Mouse (Mus musculus) kidney, embryonic 16.5 days (tissue): Measurements from ENCODE around the gene Orai1. TPM values are rescaled to one million over a fixed set of nuclear protein-coding genes. Genes with fewer than 3 reads are reported as not detected.
"Not testable (repeated sequence)": the region's sequence is repeated elsewhere in the genome, so short reads cannot be mapped to it uniquely, and the experiment has no call there.

Experiments used
- ATAC-seq: fragments of 200-750 bp; cut with Nextera tagmentation; 2 replicates; pipeline ENCODE4 v1.8.0; 2017; ENCODE audit warnings: moderate TSS enrichment; ENCODE audit not compliant: low FRiP score, low TSS enrichment
- H3K27ac ChIP-seq: fragments of 300-500 bp; sonication (generic); 2 replicates; pipeline ENCODE4 v1.5.1; 2014; ENCODE audit warnings: low read length
- H3K27me3 ChIP-seq: fragments of 300-500 bp; sonication (generic); 2 replicates; pipeline ENCODE4 v1.6.1; 2014; ENCODE audit warnings: low read length, control low read depth, mixed read lengths; ENCODE audit not compliant: insufficient read depth
- H3K36me3 ChIP-seq: fragments of 300-500 bp; sonication (generic); 2 replicates; pipeline ENCODE4 v1.6.1; 2014; ENCODE audit warnings: low read length, control low read depth, mixed read lengths; ENCODE audit not compliant: insufficient read depth
- H3K4me1 ChIP-seq: fragments of 300-500 bp; sonication (generic); 2 replicates; pipeline ENCODE4 v1.6.1; 2014; ENCODE audit warnings: low read length, control low read depth, mixed read lengths; ENCODE audit not compliant: insufficient read depth
- H3K4me2 ChIP-seq: fragments of 300-500 bp; sonication (generic); replicated peaks from 2 replicates; pipeline ENCODE4 v1.6.1; 2014; ENCODE audit warnings: low read depth, low read length
- H3K4me3 ChIP-seq: fragments of 300-500 bp; sonication (generic); 2 replicates; pipeline ENCODE4 v1.5.1; 2014; ENCODE audit warnings: mild to moderate bottlenecking, low read length
- H3K9ac ChIP-seq: fragments of 300-500 bp; sonication (generic); replicated peaks from 2 replicates; pipeline ENCODE4 v1.6.1; 2014; ENCODE audit warnings: low read length
- H3K9me3 ChIP-seq: fragments of 300-500 bp; sonication (generic); 2 replicates; pipeline ENCODE4 v1.6.1; 2016; ENCODE audit warnings: low read length, control low read depth
- WGBS: fragments of 180-500 bp; shearing (Covaris S2); extraction: QIAGEN DNeasy Blood & Tissue Kit; methylation state at CpG from one replicate; pipeline ENCODE4 v1.1.7; 2014; 5-methylcytosine and 5-hydroxymethylcytosine counted together
- polyA plus RNA-seq: library from polyadenylated mRNA; unstranded; fragments of >200 nt; fragmentation: Nextera tagmentation; extraction: Ambion mirVana; gene quantifications from 2 replicates; pipeline ENCODE4 v1.2.1, GENCODE M21; 2015

Gene Orai1
- polyA plus RNA-seq, 1 experiment from 2014 or later: 17.5 TPM

GRCm38 (mm10) chr5:123059757-123060520 is 45.1 kb downstream of the Orai1 start:
- H3K4me2 ChIP-seq: no peak overlapping the region

GRCm38 (mm10) chr5:123060706-123061401 is 46.0 kb downstream of the Orai1 start:
- Histone ChIP-seq H3K4me1 (peaks cover 13% of the 10 kb centered on the region), H3K4me3 (no peak overlapping the region), H3K4me2 (no peak overlapping the region), H3K27ac (no peak overlapping the region), H3K9ac (no peak overlapping the region), H3K27me3 (no peaks in the 10 kb centered on the region), H3K36me3 (no peaks in the 10 kb centered on the region), H3K9me3 (no peaks in the 10 kb centered on the region)
- ATAC-seq: no peak
- 54% methylated on average over 9 of the region's 9 CpGs for WGBS

More at GRCm38 (mm10) chr5:123059757-123060520, 45.1 kb downstream of the Orai1 start:
- Histone ChIP-seq H3K36me3 (no peaks in the 10 kb centered on the region), H3K9ac (0 out of 2 replicates have a peak overlapping the region, but pooled peaks have one; percentile 14), H3K27ac (0 out of 2 replicates have a peak overlapping the region, but pooled peaks have one; percentile 9), H3K27me3 (no peaks in the 10 kb centered on the region), H3K4me3 (no peak overlapping the region), H3K4me1 (peaks cover 13% of the 10 kb centered on the region), H3K9me3 (no peaks in the 10 kb centered on the region)
- ATAC-seq: no peak
- WGBS: 17% methylated on average over 14 of the region's 14 CpGs

- not testable (repeated sequence) for H3K27me3 ChIP-seq, H3K4me2 ChIP-seq, H3K9ac ChIP-seq, ATAC-seq, H3K36me3 ChIP-seq, H3K9me3 ChIP-seq, H3K4me3 ChIP-seq, H3K27ac ChIP-seq
- peaks cover 13% of the 10 kb centered on the region for H3K4me1 ChIP-seq
- 86% methylated on average over 6 of the region's 6 CpGs for WGBS
Measured at GRCm38 (mm10) chr5:123061402-123061749, 46.5 kb downstream of the Orai1 start.

- Histone ChIP-seq H3K4me2 (no peak overlapping the region), H3K27ac (no peak overlapping the region), H3K4me3 (no peak overlapping the region), H3K36me3 (no peaks in the 10 kb centered on the region), H3K9me3 (no peaks in the 10 kb centered on the region), H3K9ac (no peak overlapping the region), H3K4me1 (peaks cover 13% of the 10 kb centered on the region), H3K27me3 (no peaks in the 10 kb centered on the region)
- WGBS: 86% methylated on average over 3 of the region's 3 CpGs
- no peak for ATAC-seq
Measured at GRCm38 (mm10) chr5:123063141-123063540, 48.3 kb downstream of the Orai1 start.

- Histone ChIP-seq H3K9ac (no peak overlapping the region), H3K27ac (no peak overlapping the region), H3K4me1 (peaks cover 10% of the 10 kb centered on the region; the same call in 1 of the 2 replicates), H3K27me3 (no peaks in the 10 kb centered on the region), H3K36me3 (no peaks in the 10 kb centered on the region), H3K4me2 (no peak overlapping the region), H3K4me3 (no peak overlapping the region), H3K9me3 (no peaks in the 10 kb centered on the region)
- ATAC-seq: no peak
- WGBS: 26% methylated on average over 6 of the region's 6 CpGs
Measured at GRCm38 (mm10) chr5:123064207-123064606, 49.3 kb downstream of the Orai1 start.

GRCm38 (mm10) chr5:123067395-123067995 is 52.6 kb downstream of the Orai1 start:
- H3K4me2 ChIP-seq: 0 out of 2 replicates have a peak overlapping the region, but pooled peaks have one; percentile 5
- peak; percentile 71 for ATAC-seq

GRCm38 (mm10) chr5:123068115-123068514 is 53.2 kb downstream of the Orai1 start, which contains the start of gene Tmem120b:
Tmem120b (plus strand) TSS chr5:123068415.
- no peaks in the 10 kb centered on the region for H3K9me3 ChIP-seq
- H3K4me3 ChIP-seq: no peak within 1 kb of the TSS
- H3K27me3 ChIP-seq: no peaks in the 10 kb centered on the region
- 0 out of 2 replicates have a peak, but pooled peaks have one; percentile 35 for ATAC-seq
- H3K36me3 ChIP-seq: no peaks in the 10 kb centered on the region
- WGBS: 89% methylated on average over 12 of the region's 12 CpGs
- H3K9ac ChIP-seq: no peak within 1 kb of the TSS
- no peak within 1 kb of the TSS for H3K27ac ChIP-seq
- H3K4me2 ChIP-seq: 0 out of 2 replicates have a peak within 1 kb of the TSS, but pooled peaks have one; percentile 5
- H3K4me1 ChIP-seq: no peaks in the 10 kb centered on the region

More at GRCm38 (mm10) chr5:123067395-123067995, 52.6 kb downstream of the Orai1 start:
- no peaks in the 10 kb centered on the region for H3K9me3 ChIP-seq
- WGBS: 9% methylated on average over 6 of the region's 6 CpGs
- H3K4me1 ChIP-seq: no peaks in the 10 kb centered on the region
- H3K4me3 ChIP-seq: no peak overlapping the region
- no peak overlapping the region for H3K27ac ChIP-seq
- no peak overlapping the region for H3K9ac ChIP-seq
- no peaks in the 10 kb centered on the region for H3K36me3 ChIP-seq
- no peaks in the 10 kb centered on the region for H3K27me3 ChIP-seq

- WGBS: 98% methylated on average over 2 of the region's 2 CpGs
Measured at GRCm38 (mm10) chr5:123068714-123069113, 53.8 kb downstream of the Orai1 start.

GRCm38 (mm10) chr5:123075576-123076418 is 60.9 kb downstream of the Orai1 start:
- 9% methylated on average over 30 of the region's 45 CpGs for WGBS
- H3K27ac ChIP-seq: peak overlapping the region; percentile 62

More at GRCm38 (mm10) chr5:123068714-123069113, 53.8 kb downstream of the Orai1 start:
- Histone ChIP-seq H3K4me3 (no peak overlapping the region), H3K9ac (no peak overlapping the region), H3K4me2 (no peak overlapping the region), H3K36me3 (no peaks in the 10 kb centered on the region), H3K27me3 (no peaks in the 10 kb centered on the region), H3K4me1 (no peaks in the 10 kb centered on the region), H3K27ac (no peak overlapping the region), H3K9me3 (no peaks in the 10 kb centered on the region)
- ATAC-seq: no peak

More at GRCm38 (mm10) chr5:123075576-123076418, 60.9 kb downstream of the Orai1 start:
- H3K27me3 ChIP-seq: no peaks in the 10 kb centered on the region
- H3K4me1 ChIP-seq: peaks cover 22% of the 10 kb centered on the region
- H3K4me2 ChIP-seq: peak overlapping the region; percentile 85
- H3K9me3 ChIP-seq: peaks cover 4% of the 10 kb centered on the region; the same call in 1 of the 2 replicates
- peaks cover 3% of the 10 kb centered on the region; the same call in 1 of the 2 replicates for H3K36me3 ChIP-seq
- H3K9ac ChIP-seq: peak overlapping the region; percentile 73
- peak; percentile 89 for ATAC-seq
- H3K4me3 ChIP-seq: peak overlapping the region; percentile 72
